Mouse (Mus musculus): ENCODE results near the gene Togaram2. TPM values are rescaled to one million over a fixed set of nuclear protein-coding genes. Genes with fewer than 3 reads are reported as not detected.

Togaram2 gene
- polyA plus RNA-seq, 1 experiment from 2014 or later: 3.4 TPM

DNA sequence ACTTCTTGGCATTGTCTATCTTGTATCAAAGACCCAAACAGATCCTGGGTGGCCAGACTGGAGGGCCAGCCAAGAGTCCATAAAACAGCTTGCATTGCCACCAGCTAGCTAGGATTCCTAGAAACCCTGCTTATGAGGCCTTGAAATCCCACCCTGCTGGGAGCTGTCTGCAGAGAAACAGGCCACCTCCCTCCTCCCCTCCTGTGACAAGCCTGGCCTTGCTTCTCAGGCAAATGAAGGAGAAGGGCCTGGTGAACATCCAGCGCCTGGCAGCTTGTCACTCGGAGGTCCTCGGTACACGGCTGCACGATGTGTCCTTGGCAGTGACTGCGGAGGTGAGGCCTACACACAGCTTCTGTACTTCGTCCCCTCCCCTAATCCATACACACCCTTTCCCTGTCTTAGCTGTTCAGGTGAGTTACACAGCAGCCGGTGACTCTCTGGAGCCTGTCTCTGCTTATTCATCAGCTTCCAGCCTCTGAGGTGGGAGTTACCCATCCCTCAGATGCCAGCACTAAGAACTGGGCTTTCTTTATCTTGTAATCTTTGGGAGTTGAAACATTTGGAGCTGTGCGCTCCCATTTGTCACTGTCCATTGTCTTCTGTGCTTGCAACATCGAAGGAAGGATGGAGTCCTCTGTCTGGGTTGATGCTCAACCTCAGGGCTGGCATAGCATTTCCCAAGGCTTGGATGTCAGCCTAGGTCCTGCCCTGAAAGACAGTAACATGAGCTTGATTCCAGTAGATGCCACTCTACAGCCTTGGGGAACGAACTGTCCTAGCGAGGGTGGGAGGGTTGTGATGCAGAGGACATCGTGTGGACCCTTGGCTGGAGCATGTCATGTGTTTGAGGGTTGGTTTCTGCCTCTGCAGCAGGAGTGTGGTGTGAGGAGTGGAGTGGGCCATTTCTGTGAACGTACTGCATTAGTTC, 32.8 kb downstream of the Togaram2 start:
- Histone ChIP-seq H3K4me2 (ENCODE audit: low read depth, low read length) (no peak overlapping the region), H3K9me3 (ENCODE audit: control insufficient read depth, low read length) (0 out of 2 replicates have a peak, but pooled peaks cover 4% of the 10 kb centered on the region), H3K27ac (ENCODE audit: low read length) (no peak overlapping the region), H3K27me3 (ENCODE audit: control insufficient read depth, insufficient read depth, low read depth, low read length) (no peaks in the 10 kb centered on the region), H3K4me3 (ENCODE audit: low read length) (no peak overlapping the region), H3K9ac (ENCODE audit: low read length) (no peak overlapping the region), H3K36me3 (ENCODE audit: control insufficient read depth, insufficient read depth, low read length) (no peaks in the 10 kb centered on the region), H3K4me1 (replicated peaks; ENCODE audit: control insufficient read depth, insufficient read depth, low read length) (no peaks in the 10 kb centered on the region)
- 81% methylated on average over 14 of the region's 14 CpGs for WGBS
- ATAC-seq (ENCODE audit: low read depth): peak; percentile 59

DNA sequence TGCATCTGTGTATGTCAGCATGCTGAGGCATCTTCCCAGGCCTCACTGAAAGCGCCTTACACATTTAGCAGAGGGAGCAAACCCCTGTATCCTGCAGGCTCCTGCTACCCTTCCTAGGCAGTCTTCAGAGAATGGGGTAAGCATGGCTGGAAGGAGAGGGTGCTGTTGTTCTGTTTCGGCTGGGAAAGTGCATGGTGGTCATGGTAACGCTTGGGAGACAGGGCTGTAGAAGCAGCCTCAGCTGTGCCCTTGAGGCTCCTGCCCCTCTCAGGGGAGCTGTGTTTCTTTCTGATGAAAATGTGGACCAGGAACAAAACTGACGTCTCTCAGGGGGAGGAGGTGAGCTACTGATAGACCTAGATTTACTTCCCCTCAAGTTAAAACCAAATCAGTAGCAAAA, 34.7 kb downstream of the Togaram2 start:
- Histone ChIP-seq H3K9ac (ENCODE audit: low read length) (no peak overlapping the region), H3K4me2 (ENCODE audit: low read depth, low read length) (no peak overlapping the region), H3K27me3 (ENCODE audit: control insufficient read depth, insufficient read depth, low read depth, low read length) (no peaks in the 10 kb centered on the region), H3K27ac (ENCODE audit: low read length) (no peak overlapping the region), H3K4me1 (replicated peaks; ENCODE audit: control insufficient read depth, insufficient read depth, low read length) (peaks cover 7% of the 10 kb centered on the region; the same call in 1 of the 2 replicates), H3K36me3 (ENCODE audit: control insufficient read depth, insufficient read depth, low read length) (no peaks in the 10 kb centered on the region), H3K4me3 (ENCODE audit: low read length) (no peak overlapping the region), H3K9me3 (ENCODE audit: control insufficient read depth, low read length) (0 out of 2 replicates have a peak, but pooled peaks cover 4% of the 10 kb centered on the region)
- WGBS: 54% methylated on average over 4 of the region's 4 CpGs
- no peak for ATAC-seq (ENCODE audit: low read depth)

DNA sequence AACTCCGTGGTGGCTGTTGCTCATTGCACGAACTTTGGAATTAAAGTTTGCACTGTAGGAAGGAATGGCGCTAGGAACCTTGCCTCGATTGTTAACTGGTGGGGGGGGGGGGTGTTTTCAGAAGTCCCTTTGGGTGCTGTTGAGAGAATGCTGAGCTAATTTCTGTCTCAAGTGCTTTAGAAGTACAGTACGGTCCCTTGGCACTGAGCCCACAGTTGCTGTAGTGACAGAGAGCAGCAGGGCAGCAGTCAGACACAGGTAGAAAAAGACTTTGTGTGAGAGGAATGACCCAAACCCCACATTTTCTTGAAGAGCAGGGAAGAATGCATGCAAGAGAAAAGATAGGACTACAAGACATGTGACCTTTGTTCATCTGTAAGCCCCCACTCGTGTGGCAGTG, 39.2 kb downstream of the Togaram2 start:
- Histone ChIP-seq H3K4me1 (replicated peaks; ENCODE audit: control insufficient read depth, insufficient read depth, low read length) (peaks cover 7% of the 10 kb centered on the region; the same call in 1 of the 2 replicates), H3K9ac (ENCODE audit: low read length) (no peak overlapping the region), H3K4me2 (ENCODE audit: low read depth, low read length) (no peak overlapping the region), H3K36me3 (ENCODE audit: control insufficient read depth, insufficient read depth, low read length) (no peaks in the 10 kb centered on the region), H3K4me3 (ENCODE audit: low read length) (no peak overlapping the region), H3K9me3 (ENCODE audit: control insufficient read depth, low read length) (no peaks in the 10 kb centered on the region), H3K27me3 (ENCODE audit: control insufficient read depth, insufficient read depth, low read depth, low read length) (no peaks in the 10 kb centered on the region), H3K27ac (ENCODE audit: low read length) (no peak overlapping the region)
- ATAC-seq (ENCODE audit: low read depth): peak; percentile 68; the same call in 1 of the 2 replicates
- WGBS: 40% methylated on average over 6 of the region's 6 CpGs

DNA sequence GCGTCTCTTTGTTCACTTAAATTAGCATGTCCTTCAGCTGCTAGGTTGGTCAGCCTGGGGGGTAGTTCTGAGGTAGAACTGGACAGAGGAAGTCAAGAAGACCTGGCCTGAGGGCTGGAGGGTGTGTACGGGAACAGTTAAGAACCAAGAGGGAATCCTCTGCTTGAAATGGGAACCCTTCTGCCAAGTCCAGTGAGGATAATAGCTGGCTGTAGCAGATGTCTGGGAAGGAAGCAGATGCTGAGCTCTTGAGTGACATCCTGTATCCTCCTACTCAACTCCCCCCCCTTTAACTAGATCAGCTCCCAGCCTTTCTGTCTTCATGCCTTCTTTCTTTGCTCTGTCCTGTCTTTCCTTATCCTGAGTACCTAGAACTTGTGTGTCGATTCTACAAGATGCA, 42.0 kb downstream of the Togaram2 start:
- 78% methylated on average over 3 of the region's 3 CpGs for WGBS
- no peak overlapping the region for H3K4me3 ChIP-seq (ENCODE audit: low read length)

DNA sequence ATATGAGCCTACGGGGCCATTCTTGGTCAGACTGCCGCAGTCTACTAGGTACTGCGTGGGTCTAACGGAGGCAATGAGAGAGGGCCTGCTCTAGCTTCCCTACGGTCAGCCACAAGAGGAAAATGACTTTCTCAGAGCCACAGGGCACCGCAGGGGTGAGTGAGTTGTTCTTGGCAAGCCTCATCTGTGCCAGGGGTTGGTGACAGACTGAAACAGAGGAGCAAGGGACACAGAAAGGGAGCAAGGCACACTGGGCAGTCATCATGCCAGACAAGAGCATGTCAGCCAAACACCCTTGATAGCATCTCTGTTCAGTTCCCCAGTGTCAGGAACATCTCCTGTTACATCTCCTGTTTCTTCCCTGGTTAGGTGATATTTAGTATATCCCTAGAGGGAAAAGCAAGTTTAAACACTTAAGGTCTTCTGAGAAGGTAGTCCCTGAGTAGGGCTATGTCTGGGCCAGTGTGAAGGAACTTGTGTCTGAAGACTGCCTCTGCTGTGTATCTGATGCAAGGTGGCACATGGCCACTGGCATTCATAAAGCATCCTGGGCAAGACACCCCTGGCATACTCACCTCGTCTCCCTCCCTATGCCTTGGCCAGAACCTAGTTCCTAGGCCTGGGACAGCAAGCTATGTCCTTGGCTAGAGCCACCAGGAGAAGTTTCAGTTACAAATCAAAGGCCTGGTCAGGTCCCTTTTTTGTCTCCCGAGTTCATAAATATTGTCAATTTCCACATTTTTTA, 45.0 kb downstream of the Togaram2 start:
- WGBS: 85% methylated on average over 8 of the region's 8 CpGs
- H3K4me2 ChIP-seq (ENCODE audit: low read depth, low read length): no peak overlapping the region
- ATAC-seq (ENCODE audit: low read depth): no peak
- no peak overlapping the region for H3K4me3 ChIP-seq (ENCODE audit: low read length)
- H3K9me3 ChIP-seq (ENCODE audit: control insufficient read depth, low read length): no peaks in the 10 kb centered on the region
- H3K9ac ChIP-seq (ENCODE audit: low read length): no peak overlapping the region
- no peaks in the 10 kb centered on the region for H3K27me3 ChIP-seq (ENCODE audit: control insufficient read depth, insufficient read depth, low read depth, low read length)
- H3K36me3 ChIP-seq (ENCODE audit: control insufficient read depth, insufficient read depth, low read length): no peaks in the 10 kb centered on the region
- H3K4me1 ChIP-seq (replicated peaks; ENCODE audit: control insufficient read depth, insufficient read depth, low read length): no peaks in the 10 kb centered on the region
- H3K27ac ChIP-seq (ENCODE audit: low read length): no peak overlapping the region

More for the DNA sequence above, 42.0 kb downstream of the Togaram2 start:
- H3K9me3 ChIP-seq (ENCODE audit: control insufficient read depth, low read length): no peaks in the 10 kb centered on the region
- H3K4me1 ChIP-seq (replicated peaks; ENCODE audit: control insufficient read depth, insufficient read depth, low read length): peaks cover 7% of the 10 kb centered on the region; the same call in 1 of the 2 replicates
- H3K9ac ChIP-seq (ENCODE audit: low read length): no peak overlapping the region
- H3K27ac ChIP-seq (ENCODE audit: low read length): no peak overlapping the region
- no peaks in the 10 kb centered on the region for H3K36me3 ChIP-seq (ENCODE audit: control insufficient read depth, insufficient read depth, low read length)
- no peaks in the 10 kb centered on the region for H3K27me3 ChIP-seq (ENCODE audit: control insufficient read depth, insufficient read depth, low read depth, low read length)
- H3K4me2 ChIP-seq (ENCODE audit: low read depth, low read length): no peak overlapping the region
- no peak for ATAC-seq (ENCODE audit: low read depth)

DNA sequence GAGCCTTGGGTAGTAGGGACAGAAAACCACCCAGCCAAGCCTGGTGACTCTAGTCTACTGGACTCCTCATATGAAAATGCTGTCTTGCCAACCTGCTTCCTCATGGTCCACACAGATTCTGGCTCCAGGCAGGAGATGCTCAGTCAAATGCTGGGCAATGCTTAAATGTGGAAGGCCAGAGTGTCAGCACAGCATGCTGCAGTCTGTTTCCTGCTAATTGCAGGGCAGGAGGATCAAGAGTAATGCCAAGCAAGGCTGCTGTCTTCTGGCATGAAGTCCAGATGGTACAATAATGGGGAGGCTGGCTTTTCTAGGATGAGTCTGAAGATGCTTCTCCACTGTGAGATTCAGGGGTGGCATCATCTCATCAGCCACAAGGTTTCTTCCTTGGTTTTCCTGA, 47.4 kb downstream of the Togaram2 start:
- Histone ChIP-seq H3K9me3 (ENCODE audit: control insufficient read depth, low read length) (no peaks in the 10 kb centered on the region), H3K4me2 (ENCODE audit: low read depth, low read length) (no peak overlapping the region), H3K27me3 (ENCODE audit: control insufficient read depth, insufficient read depth, low read depth, low read length) (no peaks in the 10 kb centered on the region), H3K27ac (ENCODE audit: low read length) (no peak overlapping the region), H3K9ac (ENCODE audit: low read length) (no peak overlapping the region), H3K4me3 (ENCODE audit: low read length) (no peak overlapping the region), H3K36me3 (ENCODE audit: control insufficient read depth, insufficient read depth, low read length) (no peaks in the 10 kb centered on the region), H3K4me1 (replicated peaks; ENCODE audit: control insufficient read depth, insufficient read depth, low read length) (no peaks in the 10 kb centered on the region)
- ATAC-seq (ENCODE audit: low read depth): no peak

DNA sequence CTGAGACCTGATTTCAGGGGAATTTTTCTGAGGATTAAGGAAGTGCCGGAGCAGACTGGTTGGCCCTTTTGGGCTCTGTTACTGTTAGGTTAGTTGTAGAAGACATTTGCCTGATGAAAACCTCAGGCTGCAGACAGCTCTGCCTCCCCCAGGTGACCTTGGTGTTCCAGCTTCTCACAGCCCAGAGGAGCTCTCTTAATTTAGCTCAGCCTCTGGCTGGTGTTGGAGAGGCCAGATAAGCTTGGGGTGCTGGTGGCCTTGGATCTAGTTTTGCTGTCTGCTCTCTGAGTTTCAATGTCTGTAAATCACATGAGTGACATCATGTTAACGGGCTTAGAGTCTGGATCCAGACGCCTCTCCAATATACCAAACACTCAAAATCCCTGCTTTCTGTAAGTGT, 48.0 kb downstream of the Togaram2 start:
- 48% methylated on average over 3 of the region's 3 CpGs for WGBS
- Histone ChIP-seq H3K4me1 (replicated peaks; ENCODE audit: control insufficient read depth, insufficient read depth, low read length) (no peaks in the 10 kb centered on the region), H3K36me3 (ENCODE audit: control insufficient read depth, insufficient read depth, low read length) (no peaks in the 10 kb centered on the region), H3K4me3 (ENCODE audit: low read length) (no peak overlapping the region), H3K4me2 (ENCODE audit: low read depth, low read length) (no peak overlapping the region), H3K9ac (ENCODE audit: low read length) (no peak overlapping the region), H3K27me3 (ENCODE audit: control insufficient read depth, insufficient read depth, low read depth, low read length) (no peaks in the 10 kb centered on the region), H3K27ac (ENCODE audit: low read length) (no peak overlapping the region), H3K9me3 (ENCODE audit: control insufficient read depth, low read length) (no peaks in the 10 kb centered on the region)
- ATAC-seq (ENCODE audit: low read depth): no peak

DNA sequence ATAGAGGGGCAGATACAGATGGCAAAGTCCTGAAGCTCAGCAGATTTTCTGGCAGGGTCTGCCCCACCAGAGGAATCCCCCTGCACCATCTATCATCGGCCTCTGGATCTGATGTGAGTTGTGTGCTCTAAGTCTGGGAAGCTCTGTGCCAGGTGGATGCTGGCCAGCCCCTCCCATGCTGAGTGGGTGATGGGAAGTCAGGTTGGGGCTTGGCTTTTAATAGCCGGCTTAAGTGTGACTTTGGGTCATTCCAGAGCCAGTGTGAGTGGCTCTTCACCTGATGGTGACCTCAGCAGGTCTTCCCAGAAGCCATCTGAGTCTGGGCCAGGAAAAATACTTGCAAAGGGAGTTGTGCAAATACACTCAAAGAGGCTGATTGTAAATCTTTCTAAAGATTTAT, 57.6 kb downstream of the Togaram2 start:
- H3K9ac ChIP-seq (ENCODE audit: low read length): no peak overlapping the region
- H3K27me3 ChIP-seq (ENCODE audit: control insufficient read depth, insufficient read depth, low read depth, low read length): no peaks in the 10 kb centered on the region
- H3K4me2 ChIP-seq (ENCODE audit: low read depth, low read length): no peak overlapping the region
- H3K4me3 ChIP-seq (ENCODE audit: low read length): no peak overlapping the region
- no peaks in the 10 kb centered on the region for H3K9me3 ChIP-seq (ENCODE audit: control insufficient read depth, low read length)
- WGBS: 39% methylated on average over 2 of the region's 2 CpGs
- peak overlapping the region; percentile 42; the same call in 1 of the 2 replicates for H3K27ac ChIP-seq (ENCODE audit: low read length)
- H3K4me1 ChIP-seq (replicated peaks; ENCODE audit: control insufficient read depth, insufficient read depth, low read length): peaks cover 8% of the 10 kb centered on the region; the same call in 1 of the 2 replicates
- ATAC-seq (ENCODE audit: low read depth): peak; percentile 96
- H3K36me3 ChIP-seq (ENCODE audit: control insufficient read depth, insufficient read depth, low read length): no peaks in the 10 kb centered on the region

DNA sequence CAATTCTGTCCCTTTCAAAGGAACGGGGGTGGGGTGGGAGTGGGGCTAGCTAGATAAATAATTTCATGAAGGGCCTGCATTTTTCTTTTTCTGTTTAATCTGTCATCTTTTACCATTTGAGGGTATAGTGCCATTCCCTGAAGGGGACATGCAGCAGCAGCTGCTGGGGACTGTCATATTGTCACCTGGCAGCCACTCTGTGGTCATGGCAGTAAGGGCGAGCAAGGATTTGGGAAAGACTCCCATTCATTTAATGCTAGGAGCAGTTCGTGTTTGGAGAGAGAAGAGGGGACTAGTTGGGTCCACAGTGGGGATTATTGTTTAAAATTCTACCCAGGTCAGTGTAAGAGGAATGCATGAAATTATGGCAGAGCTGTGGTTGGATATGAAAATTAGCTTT, 63.4 kb downstream of the Togaram2 start:
- 27% methylated on average over 3 of the region's 3 CpGs for WGBS
- ATAC-seq (ENCODE audit: low read depth): no peak
- H3K27ac ChIP-seq (ENCODE audit: low read length): no peak overlapping the region
- H3K4me1 ChIP-seq (replicated peaks; ENCODE audit: control insufficient read depth, insufficient read depth, low read length): no peaks in the 10 kb centered on the region
- no peaks in the 10 kb centered on the region for H3K27me3 ChIP-seq (ENCODE audit: control insufficient read depth, insufficient read depth, low read depth, low read length)
- no peak overlapping the region for H3K9ac ChIP-seq (ENCODE audit: low read length)
- no peaks in the 10 kb centered on the region for H3K36me3 ChIP-seq (ENCODE audit: control insufficient read depth, insufficient read depth, low read length)
- no peaks in the 10 kb centered on the region for H3K9me3 ChIP-seq (ENCODE audit: control insufficient read depth, low read length)
- H3K4me2 ChIP-seq (ENCODE audit: low read depth, low read length): no peak overlapping the region
- no peak overlapping the region for H3K4me3 ChIP-seq (ENCODE audit: low read length)

All from lung, embryonic 16.5 days (tissue).